Mouse (Mus musculus): ENCODE measurements at regions not wholly inside any gene's neighbourhood (a gene's known extent, or its start where the extent isn't known, plus 50 kb on each side); places are given as distances from the start of the nearest gene placed in this dataset.

GRCm38 (mm10) chr6:93349936-93350700 is 406.8 kb upstream of the Adamts9 start:
- Histone ChIP-seq H3K4me1 (replicated peaks; ENCODE audit: low read depth, low read length) (peaks cover 43% of the 10 kb centered on the region), H3K4me3 (replicated peaks; ENCODE audit: low read length) (no peak overlapping the region), H3K27me3 (ENCODE audit: insufficient read depth, low read length) (no peaks in the 10 kb centered on the region), H3K9me3 (ENCODE audit: low read length) (peaks cover 3% of the 10 kb centered on the region), H3K36me3 (ENCODE audit: insufficient read depth, low read length) (no peaks in the 10 kb centered on the region)
- TF ChIP-seq POU5F1 (IDR thresholded peaks at IDR 0.05; ENCODE audit: borderline replicate concordance, low read length), result no peak
- no peak for TF ChIP-seq CTCF (conservative IDR thresholded peaks at IDR 0.05; ENCODE audit: low read length)
- no peak for TF ChIP-seq NANOG (IDR thresholded peaks at IDR 0.05; ENCODE audit: borderline replicate concordance, low read length)

DNA sequence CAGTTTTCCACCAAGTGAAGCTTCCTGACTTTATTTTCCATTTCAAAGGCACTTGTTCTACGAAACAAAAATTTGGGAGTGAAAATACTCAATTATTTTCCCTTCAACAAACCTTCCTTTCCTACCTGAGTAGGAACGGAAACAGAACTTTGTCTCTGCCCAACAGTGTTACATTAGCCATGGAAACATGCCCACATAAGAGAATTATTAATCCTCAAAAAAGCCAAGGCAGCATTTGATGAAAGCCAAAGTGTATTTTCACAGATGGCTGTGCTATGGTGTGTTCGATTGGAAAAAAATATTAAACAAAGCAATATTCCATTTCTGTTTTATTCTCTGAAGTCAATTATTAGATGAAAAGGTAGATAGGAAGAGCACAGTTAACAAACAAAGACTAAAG is 404.8 kb upstream of the Adamts9 start:
- no peak overlapping the region for H3K4me3 ChIP-seq (replicated peaks; ENCODE audit: low read length)
- H3K36me3 ChIP-seq (ENCODE audit: insufficient read depth, low read length), result no peaks in the 10 kb centered on the region
- H3K9me3 ChIP-seq (ENCODE audit: low read length), result no peaks in the 10 kb centered on the region
- H3K4me1 ChIP-seq (replicated peaks; ENCODE audit: low read depth, low read length), result peaks cover 26% of the 10 kb centered on the region
- H3K27me3 ChIP-seq (ENCODE audit: insufficient read depth, low read length), result no peaks in the 10 kb centered on the region
- TF ChIP-seq POU5F1 (IDR thresholded peaks at IDR 0.05; ENCODE audit: borderline replicate concordance, low read length) (no peak), CTCF (conservative IDR thresholded peaks at IDR 0.05; ENCODE audit: low read length) (no peak), NANOG (IDR thresholded peaks at IDR 0.05; ENCODE audit: borderline replicate concordance, low read length) (no peak)

- TF ChIP-seq CTCF (conservative IDR thresholded peaks at IDR 0.05; ENCODE audit: low read length) (no peak), NANOG (IDR thresholded peaks at IDR 0.05; ENCODE audit: borderline replicate concordance, low read length) (no peak), POU5F1 (IDR thresholded peaks at IDR 0.05; ENCODE audit: borderline replicate concordance, low read length) (no peak)
- Histone ChIP-seq H3K4me3 (replicated peaks; ENCODE audit: low read length) (no peak overlapping the region), H3K4me1 (replicated peaks; ENCODE audit: low read depth, low read length) (no peaks in the 10 kb centered on the region), H3K9me3 (ENCODE audit: low read length) (no peaks in the 10 kb centered on the region), H3K36me3 (ENCODE audit: insufficient read depth, low read length) (no peaks in the 10 kb centered on the region), H3K27me3 (ENCODE audit: insufficient read depth, low read length) (no peaks in the 10 kb centered on the region)
Observed at GRCm38 (mm10) chr6:93328683-93329082, 385.4 kb upstream of the Adamts9 start.

DNA sequence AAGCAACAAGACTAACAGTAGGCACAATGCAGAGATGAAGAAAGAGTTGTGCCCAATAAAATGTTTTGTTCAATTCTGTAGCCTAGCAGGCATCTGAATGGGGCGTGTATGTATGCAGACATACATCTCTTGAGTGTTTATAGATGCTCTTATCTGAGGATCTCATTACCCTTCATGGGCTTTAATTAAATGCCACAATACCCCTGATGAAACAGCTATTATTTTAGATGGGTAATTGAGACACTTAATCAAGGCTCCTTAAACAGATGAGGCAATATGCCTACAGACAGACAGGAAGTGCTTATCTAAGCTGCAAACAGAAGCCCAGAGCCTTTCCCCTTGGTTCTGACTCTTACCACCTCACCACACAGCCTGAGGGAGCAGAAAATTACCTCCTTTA is 384.6 kb upstream of the Adamts9 start:
- TF ChIP-seq POU5F1 (IDR thresholded peaks at IDR 0.05; ENCODE audit: borderline replicate concordance, low read length) (no peak), NANOG (IDR thresholded peaks at IDR 0.05; ENCODE audit: borderline replicate concordance, low read length) (no peak), CTCF (conservative IDR thresholded peaks at IDR 0.05; ENCODE audit: low read length) (no peak)

GRCm38 (mm10) chr6:93323881-93324280 is 380.6 kb upstream of the Adamts9 start:
- Histone ChIP-seq H3K36me3 (ENCODE audit: insufficient read depth, low read length) (no peaks in the 10 kb centered on the region), H3K4me1 (replicated peaks; ENCODE audit: low read depth, low read length) (no peaks in the 10 kb centered on the region), H3K9me3 (ENCODE audit: low read length) (no peaks in the 10 kb centered on the region), H3K27me3 (ENCODE audit: insufficient read depth, low read length) (no peaks in the 10 kb centered on the region), H3K4me3 (replicated peaks; ENCODE audit: low read length) (no peak overlapping the region)
- TF ChIP-seq POU5F1 (IDR thresholded peaks at IDR 0.05; ENCODE audit: borderline replicate concordance, low read length), result no peak
- TF ChIP-seq NANOG (IDR thresholded peaks at IDR 0.05; ENCODE audit: borderline replicate concordance, low read length), result no peak
- TF ChIP-seq CTCF (conservative IDR thresholded peaks at IDR 0.05; ENCODE audit: low read length), result no peak

More for the DNA sequence above, 384.6 kb upstream of the Adamts9 start:
- H3K4me3 ChIP-seq (replicated peaks; ENCODE audit: low read length), result no peak overlapping the region
- H3K9me3 ChIP-seq (ENCODE audit: low read length), result no peaks in the 10 kb centered on the region
- H3K36me3 ChIP-seq (ENCODE audit: insufficient read depth, low read length), result no peaks in the 10 kb centered on the region
- H3K27me3 ChIP-seq (ENCODE audit: insufficient read depth, low read length), result no peaks in the 10 kb centered on the region
- H3K4me1 ChIP-seq (replicated peaks; ENCODE audit: low read depth, low read length), result no peaks in the 10 kb centered on the region

- Histone ChIP-seq H3K4me1 (replicated peaks; ENCODE audit: low read depth, low read length) (no peaks in the 10 kb centered on the region), H3K4me3 (replicated peaks; ENCODE audit: low read length) (no peak overlapping the region), H3K9me3 (ENCODE audit: low read length) (no peaks in the 10 kb centered on the region), H3K27me3 (ENCODE audit: insufficient read depth, low read length) (peaks cover 4% of the 10 kb centered on the region; the same call in 1 of the 2 replicates), H3K36me3 (ENCODE audit: insufficient read depth, low read length) (no peaks in the 10 kb centered on the region)
- TF ChIP-seq NANOG (IDR thresholded peaks at IDR 0.05; ENCODE audit: borderline replicate concordance, low read length) (no peak), CTCF (conservative IDR thresholded peaks at IDR 0.05; ENCODE audit: low read length) (no peak), POU5F1 (IDR thresholded peaks at IDR 0.05; ENCODE audit: borderline replicate concordance, low read length) (no peak)
Observed at GRCm38 (mm10) chr6:93314625-93315024, 371.3 kb upstream of the Adamts9 start.

GRCm38 (mm10) chr6:93305176-93305575 is 361.9 kb upstream of the Adamts9 start:
- Histone ChIP-seq H3K36me3 (ENCODE audit: insufficient read depth, low read length) (no peaks in the 10 kb centered on the region), H3K9me3 (ENCODE audit: low read length) (no peaks in the 10 kb centered on the region), H3K27me3 (ENCODE audit: insufficient read depth, low read length) (peaks cover 15% of the 10 kb centered on the region), H3K4me1 (replicated peaks; ENCODE audit: low read depth, low read length) (peaks cover 21% of the 10 kb centered on the region), H3K4me3 (replicated peaks; ENCODE audit: low read length) (no peak overlapping the region)
- TF ChIP-seq POU5F1 (IDR thresholded peaks at IDR 0.05; ENCODE audit: borderline replicate concordance, low read length) (no peak), NANOG (IDR thresholded peaks at IDR 0.05; ENCODE audit: borderline replicate concordance, low read length) (0 out of 2 replicates have a peak, but pooled peaks have one; percentile 7), CTCF (conservative IDR thresholded peaks at IDR 0.05; ENCODE audit: low read length) (no peak)

DNA sequence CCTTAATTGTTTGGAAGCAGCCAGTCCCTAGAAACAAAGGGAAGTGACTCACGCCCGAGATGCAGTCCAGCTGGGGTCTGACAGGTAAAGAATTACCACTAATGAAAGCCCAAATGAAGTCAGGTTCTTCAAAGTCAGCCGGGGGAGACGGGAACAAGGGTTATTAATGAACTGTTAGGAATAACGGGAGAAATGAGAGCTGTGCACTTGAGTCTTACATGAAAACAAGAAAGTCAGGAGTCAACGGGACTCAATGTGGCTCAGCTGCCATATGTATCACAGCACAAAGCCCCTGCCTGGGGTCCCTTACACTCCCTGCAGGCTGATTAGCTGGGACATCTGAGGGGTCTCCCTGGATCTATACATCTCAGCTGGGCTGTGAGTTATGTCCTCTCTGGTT is 354.7 kb upstream of the Adamts9 start:
- Histone ChIP-seq H3K4me1 (replicated peaks; ENCODE audit: low read depth, low read length) (peaks cover 6% of the 10 kb centered on the region), H3K9me3 (ENCODE audit: low read length) (no peaks in the 10 kb centered on the region), H3K4me3 (replicated peaks; ENCODE audit: low read length) (no peak overlapping the region), H3K36me3 (ENCODE audit: insufficient read depth, low read length) (no peaks in the 10 kb centered on the region), H3K27me3 (ENCODE audit: insufficient read depth, low read length) (peaks cover 2% of the 10 kb centered on the region; the same call in 1 of the 2 replicates)
- TF ChIP-seq CTCF (conservative IDR thresholded peaks at IDR 0.05; ENCODE audit: low read length) (no peak), POU5F1 (IDR thresholded peaks at IDR 0.05; ENCODE audit: borderline replicate concordance, low read length) (no peak), NANOG (IDR thresholded peaks at IDR 0.05; ENCODE audit: borderline replicate concordance, low read length) (no peak)
